Mouse (Mus musculus): Measurements from ENCODE around the gene Scyl3.

The Scyl3 gene

DNA sequence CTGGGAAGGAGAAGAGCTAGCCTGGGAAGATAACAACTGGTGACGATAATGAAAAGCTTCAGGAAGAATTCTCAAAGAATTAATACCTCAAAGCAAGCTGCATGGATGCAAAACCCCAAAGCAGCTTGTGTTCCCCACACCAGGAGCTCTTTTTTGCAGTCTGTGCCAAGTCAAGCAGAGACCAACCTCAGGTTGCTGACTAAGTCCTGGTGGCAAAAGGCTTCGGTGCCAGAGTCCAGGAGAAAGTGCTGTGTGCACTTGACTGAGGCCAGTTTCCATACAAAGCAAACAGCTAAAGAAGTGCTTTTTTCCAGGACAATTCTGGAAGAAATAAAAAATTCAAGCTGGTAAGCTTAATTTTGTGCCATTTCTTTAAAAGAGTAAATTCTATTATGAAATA lies 24.5 kb downstream of the Scyl3 start:
- in situ Hi-C loops (cut with MboI, MseI) = no loop called here

DNA sequence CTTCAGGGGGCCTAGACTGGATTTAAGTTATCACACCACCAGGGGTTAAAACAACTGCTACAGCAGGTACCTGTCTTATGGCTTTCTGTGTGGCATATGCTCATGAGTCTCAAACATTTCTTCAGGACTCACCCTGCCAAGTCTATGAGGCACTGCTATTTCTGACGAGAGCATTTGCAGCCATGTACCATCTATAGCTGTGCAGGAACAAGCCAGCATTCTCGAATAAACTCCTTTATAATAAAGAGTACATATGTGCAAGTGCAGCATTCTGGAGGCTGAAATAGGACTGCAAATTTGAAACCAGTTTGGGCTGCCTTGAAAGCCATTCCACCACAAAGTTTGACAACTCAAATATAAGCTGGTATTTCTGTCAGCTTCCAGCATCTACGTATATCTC lies 29.1 kb downstream of the Scyl3 start:
- in situ Hi-C loops (cut with MboI, MseI) = no loop called here

DNA sequence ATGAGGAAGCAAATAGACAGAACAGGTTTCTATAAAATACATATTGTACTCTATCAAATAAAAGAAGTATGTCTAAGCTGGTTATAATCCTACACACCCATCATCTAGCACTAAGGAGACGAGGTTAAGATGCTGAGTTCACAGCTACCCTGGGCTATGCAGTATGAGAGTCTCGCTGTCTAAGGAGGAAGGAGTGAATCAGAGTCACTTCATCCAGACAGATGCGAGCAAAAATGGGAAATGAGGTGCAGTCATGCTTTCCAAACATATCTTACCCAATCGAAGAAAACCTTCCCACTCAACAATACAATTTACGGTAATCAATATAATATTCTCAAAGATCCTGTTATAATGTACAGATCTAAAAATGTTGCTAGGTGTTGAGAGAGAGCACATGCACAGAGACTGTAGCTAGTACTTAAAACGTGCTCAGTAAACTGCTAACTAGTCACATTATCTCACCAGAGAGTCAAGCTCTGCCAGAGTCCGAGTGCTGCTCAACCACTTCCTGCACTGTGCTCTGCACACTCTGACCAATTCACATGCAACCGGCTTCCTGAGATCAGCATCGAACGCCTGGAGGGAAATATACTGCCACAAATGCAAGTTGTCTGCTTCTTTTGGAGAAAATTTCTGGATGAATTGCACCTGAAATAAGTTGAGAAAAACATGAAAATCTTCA lies 35.2 kb downstream of the Scyl3 start:
- in situ Hi-C loops (cut with MboI, MseI) = no loop called here

DNA sequence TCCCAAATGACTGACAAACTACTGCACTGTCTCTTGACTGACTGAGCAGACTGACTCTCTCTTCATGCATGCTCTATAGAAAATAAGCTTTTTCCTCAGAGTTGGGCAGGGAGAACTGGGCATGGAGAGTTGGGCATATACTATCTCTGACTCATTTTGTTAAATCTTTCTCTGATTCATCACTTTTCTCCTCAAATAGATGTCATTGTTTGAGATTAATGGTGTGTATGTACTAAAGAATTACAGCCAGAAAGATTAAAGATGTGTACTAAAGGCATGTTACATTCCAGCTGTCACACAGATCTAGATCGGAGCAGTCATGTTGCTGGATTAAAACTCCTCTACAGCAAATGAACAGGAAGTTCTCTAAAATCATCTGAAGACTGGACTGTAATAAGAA lies 45.6 kb downstream of the Scyl3 start:
- in situ Hi-C loops (cut with MboI, MseI) = no loop called here

DNA sequence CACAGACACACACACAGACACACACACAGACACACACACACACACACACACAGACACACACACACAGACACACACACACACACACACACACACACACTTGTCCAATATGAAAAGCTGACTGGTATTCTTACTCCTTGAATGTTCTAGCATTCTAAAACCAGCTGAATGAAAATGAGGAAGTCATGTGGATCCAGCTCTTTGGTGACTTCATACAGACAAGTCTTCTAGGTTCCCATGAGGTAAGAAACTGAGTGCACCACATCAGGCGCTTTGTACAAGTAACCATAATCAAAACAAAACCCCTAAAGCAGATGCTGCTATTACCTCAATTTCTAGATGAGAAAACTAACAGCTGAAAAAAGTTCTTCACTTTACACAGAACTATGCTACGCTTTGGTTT lies 46.2 kb downstream of the Scyl3 start:
- in situ Hi-C loops (cut with MboI, MseI) = no loop called here

DNA sequence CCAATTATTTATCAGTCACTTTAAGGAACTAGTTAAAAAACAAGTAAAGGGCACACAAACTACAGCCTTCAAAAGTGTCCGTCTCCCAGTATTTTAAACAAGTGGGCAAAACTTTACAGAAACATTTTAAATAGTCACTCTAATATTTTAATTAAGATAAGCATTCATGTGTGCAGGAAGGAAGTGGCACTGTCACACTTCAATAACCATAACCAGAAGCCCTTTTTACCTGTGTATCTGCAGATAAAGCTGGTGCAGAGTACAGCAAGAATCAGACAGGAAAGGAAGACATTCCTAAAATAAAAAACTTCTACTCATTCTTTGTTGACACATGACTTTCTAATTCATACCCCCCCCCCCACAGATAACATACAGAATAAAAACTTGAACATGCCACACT lies 47.6 kb downstream of the Scyl3 start:
- in situ Hi-C loops (cut with MboI, MseI) = no loop called here

DNA sequence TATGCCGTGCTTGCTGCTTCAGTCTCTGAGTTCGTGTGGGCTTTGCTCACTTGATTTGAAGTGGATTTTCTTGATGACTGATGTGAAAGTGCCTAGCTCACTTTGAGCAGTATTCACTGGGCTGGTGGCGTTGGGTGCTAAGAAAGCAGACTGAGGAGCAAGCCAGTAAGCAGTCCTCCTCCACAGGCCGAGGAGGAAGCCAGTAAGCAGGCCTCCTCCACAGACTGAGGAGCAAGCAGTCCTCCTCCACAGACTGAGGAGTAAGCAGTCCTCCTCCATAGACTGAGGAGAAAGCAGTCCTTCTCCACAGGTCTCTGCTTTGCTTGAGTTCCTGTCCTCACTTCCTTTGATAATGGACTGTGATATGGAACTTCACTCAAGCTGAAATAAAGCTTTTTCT lies 63.5 kb downstream of the Scyl3 start:
- in situ Hi-C loops (cut with MboI, MseI) = no loop called here

DNA sequence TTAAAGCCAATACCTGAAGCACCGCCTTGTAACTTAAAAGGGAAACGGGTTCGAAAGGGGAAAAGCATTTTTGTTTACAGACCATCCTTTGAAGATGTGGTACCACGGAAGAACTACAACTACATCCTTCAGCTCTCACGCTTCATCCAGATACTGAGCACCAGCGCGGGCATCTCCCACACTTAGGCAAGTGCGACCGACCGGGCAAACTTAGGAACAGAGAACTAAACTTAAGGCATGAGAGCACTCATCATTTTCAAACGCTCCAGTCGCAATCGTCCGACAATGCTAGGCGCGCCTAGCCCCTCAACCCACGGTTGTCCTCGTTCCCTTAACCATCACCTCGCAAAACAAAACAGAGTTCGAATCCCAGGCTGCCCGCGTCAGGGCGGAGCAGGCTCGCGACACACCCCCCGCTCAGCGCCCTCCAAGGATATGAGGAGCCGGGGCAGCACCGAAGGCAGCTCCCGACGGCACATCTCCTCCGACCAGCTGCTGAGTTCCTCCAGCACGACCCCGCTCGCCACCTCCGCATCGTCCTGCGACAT lies 65.3 kb downstream of the Scyl3 start:
- in situ Hi-C loops (cut with MboI, MseI) = no loop called here

DNA sequence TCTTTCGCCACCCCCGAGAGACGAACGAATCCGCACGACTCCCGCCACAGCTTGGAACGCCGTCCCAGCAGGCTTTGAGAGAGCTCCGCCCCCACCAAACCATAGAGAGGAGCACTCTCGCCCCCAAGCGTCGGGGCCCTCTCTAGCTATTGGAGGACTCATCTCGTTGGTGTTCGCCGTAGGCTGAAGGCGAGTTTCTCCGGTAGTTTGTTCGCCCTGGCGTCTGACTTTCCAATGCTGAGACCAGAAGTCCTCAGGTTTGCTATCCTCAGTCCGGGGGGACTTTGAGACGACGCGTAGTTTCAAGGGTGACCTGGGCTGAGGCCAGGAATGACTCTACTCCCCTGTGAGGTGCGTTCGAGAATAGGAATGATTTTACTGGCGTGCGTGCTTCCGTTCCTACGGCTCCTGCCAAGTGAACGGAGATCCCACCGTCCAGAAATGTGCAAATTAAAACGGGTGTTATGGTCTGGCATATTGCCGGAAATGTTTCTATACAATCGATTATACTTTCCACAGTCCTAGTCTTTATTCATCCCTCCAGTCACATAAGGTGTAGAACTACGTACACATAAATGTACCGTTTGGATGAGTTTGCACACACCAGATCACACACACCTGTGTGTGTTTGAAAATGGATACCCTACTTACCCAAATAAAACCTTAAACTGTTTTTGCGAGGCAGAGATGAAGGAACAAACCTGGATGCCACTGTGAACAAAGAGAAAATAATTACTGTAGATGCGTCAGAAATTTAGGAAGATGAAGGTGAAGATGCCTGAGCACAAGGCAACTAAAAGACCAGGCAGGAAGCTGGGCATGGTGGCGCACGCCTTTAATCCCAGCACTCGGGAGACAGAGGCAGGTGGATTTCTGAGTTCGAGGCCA lies 66.1 kb downstream of the Scyl3 start, which contains the start of the genes BC055324 and Mettl18:
TSS of gene BC055324 (minus strand) at position 76 of the 888 bp plus-strand sequence.
TSS of gene Mettl18 (plus strand) at position 169 of the 888 bp plus-strand sequence.
- in situ Hi-C loops (cut with MboI, MseI) = loop anchor here (5.0 kb wide), 1 partner anchor 72 kb away; no protein-coding TSS in a partner anchor

DNA sequence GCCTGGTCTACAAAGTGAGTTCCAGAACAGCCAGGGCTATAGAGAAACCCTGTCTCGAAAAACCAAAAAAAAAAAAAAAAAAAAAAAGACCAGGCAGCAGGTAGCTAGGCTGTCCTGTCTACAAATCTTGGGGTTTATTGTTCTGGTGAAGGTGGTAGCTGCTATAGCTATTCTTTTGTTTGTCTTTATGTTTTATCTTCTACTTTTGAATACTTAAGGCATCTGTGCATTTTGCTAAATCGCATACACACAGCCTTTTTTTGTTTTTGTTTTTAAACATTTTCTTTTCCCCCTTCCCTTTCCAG lies 66.7 kb downstream of the Scyl3 start:
- in situ Hi-C loops (cut with MboI, MseI) = loop anchor here (5.0 kb wide), 1 partner anchor 72 kb away; no protein-coding TSS in a partner anchor

DNA sequence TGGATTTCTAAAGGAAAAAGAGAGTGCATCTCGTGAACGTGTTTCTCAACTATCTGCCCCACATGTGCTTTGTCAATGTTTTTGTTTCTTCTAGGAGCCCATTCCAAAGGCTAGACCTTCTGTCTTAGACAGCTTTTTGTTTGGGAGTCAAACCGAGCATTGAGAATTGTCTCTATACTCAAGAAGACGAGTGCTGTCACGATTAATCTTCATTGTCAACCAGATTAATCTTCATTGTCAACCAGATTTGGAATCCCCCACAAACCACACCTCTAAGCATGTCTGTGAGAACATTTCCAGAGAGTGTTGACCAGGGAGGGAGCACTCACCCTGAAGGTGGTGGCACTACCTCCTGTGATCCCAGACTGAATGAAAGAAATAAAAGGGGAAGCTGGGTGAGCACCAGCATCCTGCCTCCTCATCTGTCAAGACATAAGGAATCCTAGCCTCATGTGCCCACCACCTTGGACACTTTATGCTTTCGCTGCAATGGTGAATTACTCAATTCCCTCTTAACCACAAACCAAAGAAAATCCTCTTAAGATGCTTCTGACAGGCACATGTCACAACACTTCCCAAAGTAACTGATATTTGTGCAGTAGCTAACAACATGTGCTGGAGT lies 73.0 kb downstream of the Scyl3 start:
- in situ Hi-C loops (cut with MboI, MseI) = no loop called here

DNA sequence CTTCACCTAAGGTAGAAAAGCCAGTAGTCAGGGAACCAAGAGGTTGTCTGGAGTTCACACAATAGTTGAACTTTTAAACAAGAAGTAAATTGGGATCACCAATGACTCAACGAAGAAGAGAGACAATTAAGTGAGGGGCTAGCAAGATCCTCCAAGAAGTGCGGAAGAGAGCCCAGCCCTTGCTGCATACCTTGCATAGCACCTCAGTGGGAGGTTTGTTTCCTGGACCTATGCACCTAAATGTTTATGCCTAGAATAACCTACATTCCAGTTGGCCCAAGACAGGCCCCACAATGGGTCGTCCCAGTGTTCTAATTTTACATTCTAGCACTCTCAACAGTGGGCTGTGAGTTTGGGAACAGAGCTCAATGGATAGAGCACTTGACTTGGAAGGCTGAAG lies 75.4 kb downstream of the Scyl3 start:
- in situ Hi-C loops (cut with MboI, MseI) = no loop called here
